Mouse (Mus musculus): ENCODE data around the gene Kdm1b. TPM values are rescaled to one million over a fixed set of nuclear protein-coding genes. Genes with fewer than 3 reads are reported as not detected.
A peak's percentile ranks its signal among the peaks of the same experiment; 100 is the strongest.

Kdm1b gene
- total and polyA plus RNA-seq, 2 experiments from 2014 or later: 14.1 to 26.9 TPM

DNA sequence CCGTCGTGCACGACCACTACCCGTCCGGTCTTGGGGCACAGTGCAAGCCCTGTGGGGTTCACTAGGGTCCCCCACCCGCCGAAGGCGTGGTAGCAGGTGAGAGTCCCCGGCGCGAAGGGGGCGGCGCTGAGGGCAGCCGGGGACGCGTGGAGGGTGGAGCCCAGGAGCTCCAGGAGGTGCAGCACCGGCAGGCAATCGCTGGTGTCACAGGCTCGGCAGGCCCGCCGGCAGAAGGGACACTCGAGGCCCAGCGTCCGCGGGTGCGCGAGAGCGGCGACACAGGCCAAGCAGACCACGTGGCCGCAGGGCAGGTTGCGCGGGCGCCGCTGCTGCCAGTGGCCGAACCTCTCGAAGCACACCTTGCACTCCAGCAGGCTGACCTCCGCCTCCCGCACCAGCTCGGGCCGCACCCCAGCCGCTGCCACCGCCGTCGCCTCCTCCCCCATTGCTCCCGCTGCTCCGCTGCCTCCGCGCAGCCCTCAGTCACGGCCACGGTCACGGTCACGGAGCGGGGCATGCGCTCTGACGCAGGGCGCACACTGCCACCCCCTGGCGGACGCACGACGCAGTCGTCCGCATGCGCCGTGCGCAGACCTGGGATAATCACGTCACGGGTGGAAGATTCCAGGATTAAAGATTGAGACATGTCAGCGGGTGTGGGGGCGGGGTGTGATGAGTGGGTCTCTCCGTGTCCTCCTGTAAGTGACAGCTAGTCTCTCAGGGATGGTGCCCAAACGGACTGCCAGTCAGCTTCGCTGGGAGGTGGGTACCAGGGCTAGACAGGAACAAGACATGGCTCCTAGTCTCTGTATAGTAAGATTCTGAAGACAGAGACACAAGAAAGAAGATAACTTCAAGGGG is 28.7 kb upstream of the Kdm1b start, which contains the start of gene Nhlrc1:
Nhlrc1 (minus strand) TSS at position 517 of the 861 bp plus-strand sequence.
- DNase-seq (ENCODE audit: low spot score) (peak; percentile 78), ATAC-seq (ENCODE audit: low FRiP score) (peak; percentile 91)
- Histone ChIP-seq H3K36me3 (ENCODE audit: insufficient read depth, low read length) (no peaks in the 10 kb centered on the region), H3K9me3 (ENCODE audit: low read length) (peaks cover 9% of the 10 kb centered on the region; the same call in 1 of the 2 replicates), H3K4me1 (ENCODE audit: insufficient read depth, low read length) (peaks cover 7% of the 10 kb centered on the region; the same call in 1 of the 2 replicates), H3K9ac (replicated peaks; ENCODE audit: low read length, poor library complexity, severe bottlenecking) (peak within 1 kb of the TSS; percentile 55), H3K27ac (ENCODE audit: low read depth, low read length) (no peak within 1 kb of the TSS), H3K4me2 (ENCODE audit: low read depth, low read length, poor library complexity, severe bottlenecking) (peak within 1 kb of the TSS; percentile 96), H3K27me3 (ENCODE audit: insufficient read depth, low read length) (no peaks in the 10 kb centered on the region), H3K4me3 (ENCODE audit: low read depth, low read length) (peak within 1 kb of the TSS; percentile 56)
- WGBS: 4% methylated on average over 70 of the region's 73 CpGs
- peak; percentile 98 for TF ChIP-seq CTCF (IDR thresholded peaks at IDR 0.05)

DNA sequence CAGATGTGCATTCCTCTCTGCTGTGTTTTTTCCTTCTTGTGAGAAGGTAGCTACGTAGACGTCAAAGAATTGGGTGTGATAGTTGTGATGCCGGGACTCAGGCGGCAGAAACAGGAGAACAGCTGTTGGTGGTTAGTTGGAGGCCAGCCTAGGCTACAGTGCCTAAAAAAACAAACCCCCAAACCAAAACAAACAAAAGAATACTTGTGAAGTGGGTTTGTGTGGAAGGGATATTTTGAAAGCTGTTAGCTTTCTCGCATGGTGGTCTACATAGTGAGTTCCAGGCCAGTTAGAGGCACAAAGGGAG is 28.2 kb upstream of the Kdm1b start:
- DNase-seq (ENCODE audit: low spot score): no peak
- Histone ChIP-seq H3K4me2 (ENCODE audit: low read depth, low read length, poor library complexity, severe bottlenecking) (peak overlapping the region; percentile 96), H3K4me3 (ENCODE audit: low read depth, low read length) (peak overlapping the region; percentile 56), H3K36me3 (ENCODE audit: insufficient read depth, low read length) (no peaks in the 10 kb centered on the region), H3K27ac (ENCODE audit: low read depth, low read length) (no peak overlapping the region), H3K4me1 (ENCODE audit: insufficient read depth, low read length) (peaks cover 7% of the 10 kb centered on the region; the same call in 1 of the 2 replicates), H3K27me3 (ENCODE audit: insufficient read depth, low read length) (no peaks in the 10 kb centered on the region), H3K9ac (replicated peaks; ENCODE audit: low read length, poor library complexity, severe bottlenecking) (peak overlapping the region; percentile 55; the same call in 1 of the 2 replicates), H3K9me3 (ENCODE audit: low read length) (peaks cover 5% of the 10 kb centered on the region; the same call in 1 of the 2 replicates)
- no peak for ATAC-seq (ENCODE audit: low FRiP score)
- TF ChIP-seq CTCF (IDR thresholded peaks at IDR 0.05): no peak
- 88% methylated on average over 5 of the region's 5 CpGs for WGBS

DNA sequence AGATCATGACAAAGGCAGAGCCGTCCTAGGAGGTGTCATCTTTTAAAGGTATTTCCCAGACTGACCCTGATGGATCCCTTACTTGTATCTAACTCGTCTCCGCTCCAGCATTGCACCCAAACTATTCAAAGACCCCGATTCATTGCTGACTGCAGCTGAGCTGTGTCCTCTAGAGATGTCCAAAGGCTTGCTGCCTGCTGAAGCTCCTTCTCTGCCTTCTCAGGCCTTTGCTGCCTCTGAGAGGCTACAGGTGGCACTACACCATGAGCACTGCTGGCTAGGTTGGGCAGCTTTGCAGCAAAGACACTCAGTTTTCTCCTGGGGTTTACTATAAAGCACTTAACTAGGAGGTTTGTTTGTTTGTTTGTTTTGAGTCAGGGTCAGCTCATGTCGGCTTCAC is 26.0 kb upstream of the Kdm1b start:
- 39% methylated on average over 5 of the region's 5 CpGs for WGBS
- no peaks in the 10 kb centered on the region for H3K27me3 ChIP-seq (ENCODE audit: insufficient read depth, low read length)

DNA sequence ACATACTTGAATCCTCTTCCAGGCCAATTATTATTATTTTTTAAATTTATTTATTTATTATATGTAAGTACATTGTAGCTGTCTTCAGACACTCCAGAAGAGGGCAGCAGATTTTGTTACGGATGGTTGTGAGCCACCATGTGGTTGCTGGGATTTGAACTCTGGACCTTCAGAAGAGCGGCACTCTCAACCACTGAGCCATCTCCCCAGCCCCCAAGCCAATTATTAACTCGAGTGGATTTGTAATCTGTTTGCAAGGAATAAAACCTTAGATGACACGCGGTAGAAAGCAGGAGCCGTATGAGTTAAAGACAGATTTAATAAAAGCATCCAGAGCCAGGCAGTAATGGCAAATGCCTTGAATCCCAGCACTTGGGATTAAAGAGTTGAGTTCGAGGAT is 23.5 kb upstream of the Kdm1b start:
- H3K9me3 ChIP-seq (ENCODE audit: low read length): no peaks in the 10 kb centered on the region
- no peak overlapping the region for H3K9ac ChIP-seq (replicated peaks; ENCODE audit: low read length, poor library complexity, severe bottlenecking)
- H3K36me3 ChIP-seq (ENCODE audit: insufficient read depth, low read length): no peaks in the 10 kb centered on the region
- no peaks in the 10 kb centered on the region for H3K27me3 ChIP-seq (ENCODE audit: insufficient read depth, low read length)
- no peak for ATAC-seq (ENCODE audit: low FRiP score)
- no peak for DNase-seq (ENCODE audit: low spot score)
- H3K4me3 ChIP-seq (ENCODE audit: low read depth, low read length): no peak overlapping the region
- no peak overlapping the region for H3K27ac ChIP-seq (ENCODE audit: low read depth, low read length)
- WGBS: 88% methylated on average over 7 of the region's 7 CpGs
- H3K4me1 ChIP-seq (ENCODE audit: insufficient read depth, low read length): no peaks in the 10 kb centered on the region
- TF ChIP-seq CTCF (IDR thresholded peaks at IDR 0.05): 0 out of 2 replicates have a peak, but pooled peaks have one; percentile 7
- H3K4me2 ChIP-seq (ENCODE audit: low read depth, low read length, poor library complexity, severe bottlenecking): no peak overlapping the region

More for the DNA sequence above, 26.0 kb upstream of the Kdm1b start:
- no peak overlapping the region for H3K4me3 ChIP-seq (ENCODE audit: low read depth, low read length)
- H3K36me3 ChIP-seq (ENCODE audit: insufficient read depth, low read length): no peaks in the 10 kb centered on the region
- TF ChIP-seq CTCF (IDR thresholded peaks at IDR 0.05): peak; percentile 96
- no peak overlapping the region for H3K9ac ChIP-seq (replicated peaks; ENCODE audit: low read length, poor library complexity, severe bottlenecking)
- H3K9me3 ChIP-seq (ENCODE audit: low read length): no peaks in the 10 kb centered on the region
- DNase-seq (ENCODE audit: low spot score) (peak; percentile 88), ATAC-seq (ENCODE audit: low FRiP score) (0 out of 2 replicates have a peak, but pooled peaks have one; percentile 62)
- H3K4me1 ChIP-seq (ENCODE audit: insufficient read depth, low read length): peaks cover 7% of the 10 kb centered on the region; the same call in 1 of the 2 replicates
- no peak overlapping the region for H3K4me2 ChIP-seq (ENCODE audit: low read depth, low read length, poor library complexity, severe bottlenecking)
- H3K27ac ChIP-seq (ENCODE audit: low read depth, low read length): no peak overlapping the region

DNA sequence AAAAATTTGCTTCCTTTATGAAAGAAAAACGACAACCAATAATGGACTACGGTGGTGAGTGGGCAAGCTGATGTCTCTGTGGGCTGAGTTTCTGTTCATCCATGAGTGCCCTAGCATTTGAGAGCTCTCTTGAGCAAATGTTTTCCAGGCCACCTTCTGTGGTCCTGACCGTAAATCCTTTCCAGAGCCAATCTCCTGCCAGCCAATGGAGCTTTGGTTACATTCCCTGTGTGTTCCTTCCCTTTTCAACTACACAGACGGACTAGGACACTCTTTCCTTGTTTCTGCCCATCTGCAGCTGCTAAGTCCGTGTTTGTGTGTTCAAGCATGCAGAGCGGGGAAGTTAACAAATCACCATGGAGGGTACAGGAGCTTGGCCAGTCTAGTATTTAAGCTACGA is 22.5 kb upstream of the Kdm1b start:
- H3K4me1 ChIP-seq (ENCODE audit: insufficient read depth, low read length): no peaks in the 10 kb centered on the region
- no peak for DNase-seq (ENCODE audit: low spot score)
- 81% methylated on average over 7 of the region's 7 CpGs for WGBS
- no peak for TF ChIP-seq CTCF (IDR thresholded peaks at IDR 0.05)
- no peak overlapping the region for H3K4me3 ChIP-seq (ENCODE audit: low read depth, low read length)
- H3K9ac ChIP-seq (replicated peaks; ENCODE audit: low read length, poor library complexity, severe bottlenecking): no peak overlapping the region
- ATAC-seq (ENCODE audit: low FRiP score): no peak
- no peak overlapping the region for H3K27ac ChIP-seq (ENCODE audit: low read depth, low read length)
- no peak overlapping the region for H3K4me2 ChIP-seq (ENCODE audit: low read depth, low read length, poor library complexity, severe bottlenecking)
- H3K27me3 ChIP-seq (ENCODE audit: insufficient read depth, low read length): no peaks in the 10 kb centered on the region
- H3K9me3 ChIP-seq (ENCODE audit: low read length): no peaks in the 10 kb centered on the region
- H3K36me3 ChIP-seq (ENCODE audit: insufficient read depth, low read length): no peaks in the 10 kb centered on the region
